Mouse (Mus musculus) myocyte (in vitro differentiated cells): ENCODE results near the gene Fam189a2. TPM values are rescaled to one million over a fixed set of nuclear protein-coding genes. Genes with fewer than 3 reads are reported as not detected.

Source experiments
- H3K27me3 ChIP-seq: one replicate; pipeline ENCODE4 v1.6.1; 2011; ENCODE audit not compliant: control insufficient read depth, insufficient read depth, insufficient read length
- H3K36me3 ChIP-seq: one replicate; pipeline ENCODE4 v1.6.1; 2011; ENCODE audit not compliant: control insufficient read depth, insufficient read depth
- H3K4me2 ChIP-seq: one replicate; pipeline ENCODE4 v1.6.1; 2011; ENCODE audit warnings: low read depth, control low read depth
- H3K4me3 ChIP-seq: one replicate; pipeline ENCODE4 v1.5.1; 2011; ENCODE audit warnings: mild to moderate bottlenecking, control low read depth, moderate library complexity
- H3K79me2 ChIP-seq: one replicate; pipeline ENCODE4 v1.6.1; 2011; ENCODE audit not compliant: control insufficient read depth, insufficient read depth
- H3ac ChIP-seq: one replicate; pipeline ENCODE4 v1.6.1; 2011; ENCODE audit not compliant: control insufficient read depth, insufficient read length
- CEBPB ChIP-seq: IDR thresholded peaks from 2 replicates; pipeline ENCODE4 v1.6.1; 2011; ENCODE audit warnings: mild to moderate bottlenecking, moderate library complexity; ENCODE audit not compliant: poor library complexity, insufficient read depth, severe bottlenecking
- E2F4 ChIP-seq: IDR thresholded peaks from one replicate; pipeline ENCODE4 v1.6.1; 2011; ENCODE audit warnings: mild to moderate bottlenecking, control low read depth, moderate library complexity; ENCODE audit not compliant: insufficient read depth
- MAX ChIP-seq: IDR thresholded peaks from one replicate; pipeline ENCODE4 v1.6.1; 2011; ENCODE audit warnings: low read depth, mild to moderate bottlenecking, control low read depth
- MYOD1 ChIP-seq, 3 experiments: IDR thresholded peaks; one replicate each; pipeline ENCODE4 v1.6.1; 2011; ENCODE audit warnings: control low read depth in 2 of 3, low read depth in 2 of 3, mild to moderate bottlenecking in 2 of 3, moderate library complexity in 1 of 3; ENCODE audit not compliant: insufficient read length in 2 of 3, control insufficient read depth in 1 of 3
- MYOG ChIP-seq, 3 experiments: IDR thresholded peaks; one replicate each; pipeline ENCODE4 v1.6.1; 2011; ENCODE audit warnings: control low read depth in 2 of 3, low read depth in 2 of 3, mild to moderate bottlenecking in 2 of 3; ENCODE audit not compliant: insufficient read length in 2 of 3, control insufficient read depth in 1 of 3, insufficient read depth in 1 of 3
- POLR2A ChIP-seq: IDR thresholded peaks from one replicate; pipeline ENCODE4 v1.6.1; 2011; ENCODE audit warnings: low read depth, mild to moderate bottlenecking, control low read depth, moderate library complexity; ENCODE audit not compliant: insufficient read length
- POLR2AphosphoS2 ChIP-seq: IDR thresholded peaks from one replicate; pipeline ENCODE4 v1.6.1; 2011; ENCODE audit warnings: low read depth, control low read depth; ENCODE audit not compliant: insufficient read length
- REST ChIP-seq: IDR thresholded peaks from one replicate; pipeline ENCODE4 v1.6.1; 2011; ENCODE audit warnings: mild to moderate bottlenecking, control low read depth, moderate library complexity; ENCODE audit not compliant: insufficient read depth, insufficient read length
- SRF ChIP-seq: IDR thresholded peaks from one replicate; pipeline ENCODE4 v1.6.1; 2011; ENCODE audit warnings: low read depth; ENCODE audit not compliant: control insufficient read depth, insufficient read length
- TCF12 ChIP-seq: IDR thresholded peaks from one replicate; pipeline ENCODE4 v1.6.1; 2011; ENCODE audit warnings: mild to moderate bottlenecking, control low read depth; ENCODE audit not compliant: poor library complexity, insufficient read depth, severe bottlenecking
- TCF3 ChIP-seq: IDR thresholded peaks from one replicate; pipeline ENCODE4 v1.6.1; 2011; ENCODE audit warnings: low read depth, control low read depth; ENCODE audit not compliant: insufficient read length
- USF1 ChIP-seq: IDR thresholded peaks from one replicate; pipeline ENCODE4 v1.6.1; 2011; ENCODE audit warnings: low read depth, mild to moderate bottlenecking, control low read depth, moderate library complexity
- polyA plus RNA-seq: library from polyadenylated mRNA; unstranded; fragments of >200 nt; fragmentation: generic; extraction: Trizol; gene quantifications from one replicate; pipeline ENCODE4 v1.2.1, GENCODE M21; 2012; ENCODE audit warnings: missing spikeins

Gene Fam189a2
- polyA plus RNA-seq, 1 experiment, result 1.9 TPM

DNA sequence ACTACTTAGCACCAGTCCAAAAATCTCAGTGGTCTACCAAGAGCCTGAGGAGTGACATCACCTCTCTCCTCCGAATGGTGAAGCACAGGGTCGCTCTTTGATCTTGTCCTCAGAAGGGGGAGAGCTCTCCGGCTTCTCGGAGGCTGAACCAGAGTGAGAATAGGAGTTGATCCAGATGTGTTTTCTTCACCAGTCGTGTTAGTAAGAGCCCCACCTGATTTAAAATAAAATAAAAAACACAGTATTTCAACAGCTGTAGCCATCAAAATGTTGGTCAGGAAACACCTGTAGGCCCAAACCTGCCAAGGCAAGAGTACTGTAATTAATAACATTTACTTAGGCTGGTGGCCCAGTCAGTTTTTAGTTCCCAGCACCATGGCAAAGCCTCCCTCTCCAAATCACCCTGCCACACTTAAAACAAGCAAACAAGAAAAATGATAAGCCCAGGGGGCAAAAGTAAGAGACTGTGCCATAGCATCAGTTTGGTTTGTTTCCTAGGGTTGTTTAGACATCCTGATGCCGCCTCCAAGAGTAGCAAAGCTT lies 52.8 kb downstream of the Fam189a2 start:
- H3ac ChIP-seq, result no peak overlapping the region
- no peak overlapping the region for H3K4me2 ChIP-seq
- H3K27me3 ChIP-seq, result no peaks in the 10 kb centered on the region
- H3K79me2 ChIP-seq, result no peaks in the 10 kb centered on the region
- no peak for TF ChIP-seq MYOD1 (IDR thresholded peaks at IDR 0.05; ENCODE audit: control insufficient read depth in 1 of 3, insufficient read length in 2 of 3, low read depth in 2 of 3)
- TF ChIP-seq SRF, result no peak
- no peak for TF ChIP-seq POLR2A
- no peak for TF ChIP-seq USF1
- TF ChIP-seq POLR2AphosphoS2, result no peak
- TF ChIP-seq CEBPB, result no peak
- no peak for TF ChIP-seq MAX
- TF ChIP-seq MYOG (IDR thresholded peaks at IDR 0.05; ENCODE audit: control insufficient read depth in 1 of 3, insufficient read depth in 1 of 3, insufficient read length in 2 of 3, low read depth in 2 of 3), result no peak
- TF ChIP-seq E2F4, result no peak
- TF ChIP-seq TCF3, result no peak
- no peak for TF ChIP-seq TCF12
- no peak overlapping the region for H3K4me3 ChIP-seq
- H3K36me3 ChIP-seq, result no peaks in the 10 kb centered on the region

DNA sequence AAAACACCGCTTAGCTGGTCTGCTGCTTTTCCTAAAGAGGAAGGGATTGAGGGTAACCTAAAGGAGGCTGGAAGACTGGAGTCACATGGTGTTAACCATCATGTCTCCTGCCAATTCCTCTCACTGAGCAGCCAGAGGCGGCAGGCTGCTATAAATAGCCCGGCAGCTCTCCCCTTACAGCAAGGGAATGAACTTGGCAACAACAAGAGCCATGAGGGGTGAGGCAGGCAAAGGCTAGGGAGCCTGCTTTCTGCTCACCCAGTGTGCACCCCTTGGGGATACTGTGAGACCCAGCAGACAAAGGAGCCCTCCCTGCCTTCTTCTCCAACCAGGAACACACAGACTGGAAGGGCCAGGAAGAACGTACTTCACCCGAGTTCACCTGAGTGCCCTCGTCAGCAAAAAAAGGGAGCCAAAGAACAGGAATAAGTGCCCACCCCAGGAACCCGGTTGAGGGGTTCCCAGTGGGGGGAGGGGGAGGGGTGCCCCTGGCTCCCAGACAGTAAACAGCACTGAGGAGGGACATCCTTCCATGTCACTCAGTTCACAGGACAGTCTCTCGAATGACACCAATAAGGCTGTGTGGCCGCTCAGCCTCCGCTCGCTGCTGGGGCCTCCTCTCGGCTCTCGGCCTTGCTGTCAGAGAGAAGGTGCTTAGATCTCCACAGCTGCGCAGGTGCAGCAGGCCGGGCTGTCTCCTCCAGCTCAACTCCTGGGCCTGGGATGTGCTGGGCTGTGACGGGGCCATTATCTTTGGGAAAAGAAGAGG lies 57.8 kb downstream of the Fam189a2 start:
- H3K4me2 ChIP-seq, result peak overlapping the region; percentile 8
- H3K36me3 ChIP-seq, result no peaks in the 10 kb centered on the region
- no peaks in the 10 kb centered on the region for H3K79me2 ChIP-seq
- no peak overlapping the region for H3K4me3 ChIP-seq
- H3ac ChIP-seq, result no peak overlapping the region
- no peaks in the 10 kb centered on the region for H3K27me3 ChIP-seq
- TF ChIP-seq POLR2A, result no peak
- TF ChIP-seq USF1, result peak; percentile 70

DNA sequence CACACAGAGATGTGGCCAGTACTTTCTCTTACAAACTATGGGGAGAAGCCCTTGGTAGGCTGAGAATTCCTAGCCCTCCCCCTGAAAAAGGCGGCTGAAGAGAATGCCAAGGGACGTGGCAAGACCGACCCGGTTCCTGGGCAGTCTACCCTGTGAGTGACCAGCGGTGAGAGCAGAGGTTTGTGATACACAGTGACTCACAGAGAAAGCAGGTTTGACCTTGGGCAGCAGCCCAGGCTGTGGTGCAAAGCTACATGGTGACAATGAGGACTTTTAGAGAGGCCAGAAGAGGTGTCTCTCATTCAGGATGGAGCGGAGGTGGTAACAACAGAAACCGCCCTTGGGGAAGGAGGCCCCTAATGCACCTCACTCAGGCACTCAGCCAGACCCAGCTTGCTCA lies 59.4 kb downstream of the Fam189a2 start:
- no peak overlapping the region for H3K4me3 ChIP-seq
- no peaks in the 10 kb centered on the region for H3K36me3 ChIP-seq
- H3K79me2 ChIP-seq, result no peaks in the 10 kb centered on the region
- H3ac ChIP-seq, result no peak overlapping the region
- no peak overlapping the region for H3K4me2 ChIP-seq
- no peak for TF ChIP-seq USF1
- TF ChIP-seq REST, result no peak
- no peak for TF ChIP-seq SRF
- no peak for TF ChIP-seq MYOG (IDR thresholded peaks at IDR 0.05; ENCODE audit: control insufficient read depth in 1 of 3, insufficient read depth in 1 of 3, insufficient read length in 2 of 3, low read depth in 2 of 3)
- TF ChIP-seq CEBPB, result no peak
- TF ChIP-seq POLR2AphosphoS2, result no peak
- no peak for TF ChIP-seq TCF3
- no peak for TF ChIP-seq TCF12
- no peaks in the 10 kb centered on the region for H3K27me3 ChIP-seq

DNA sequence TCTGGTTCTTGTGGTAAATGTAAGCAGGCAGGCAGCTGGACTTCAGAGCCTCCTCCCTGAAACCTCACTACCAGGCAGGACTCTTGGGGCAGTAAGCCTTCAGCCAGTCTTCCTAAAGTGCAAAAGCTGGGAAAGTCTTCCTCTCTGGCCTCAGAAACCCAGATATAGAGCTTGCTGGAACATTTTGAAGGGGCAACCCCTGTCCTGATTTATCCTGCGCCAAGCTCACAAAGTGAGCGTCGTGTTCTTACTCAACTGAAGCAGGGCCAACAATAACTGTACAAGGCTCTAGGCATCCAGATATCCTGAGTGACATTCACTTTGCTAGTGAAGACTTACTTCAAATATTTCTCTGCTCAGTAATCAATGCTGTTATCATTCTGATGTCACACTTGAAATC lies 60.4 kb downstream of the Fam189a2 start:
- Histone ChIP-seq H3K36me3 (no peaks in the 10 kb centered on the region), H3K79me2 (no peaks in the 10 kb centered on the region), H3K4me3 (no peak overlapping the region), H3K27me3 (no peaks in the 10 kb centered on the region), H3K4me2 (no peak overlapping the region), H3ac (no peak overlapping the region)
- TF ChIP-seq MYOG (IDR thresholded peaks at IDR 0.05; ENCODE audit: control insufficient read depth in 1 of 3, insufficient read depth in 1 of 3, insufficient read length in 2 of 3, low read depth in 2 of 3), result no peak
- TF ChIP-seq POLR2A, result no peak
- no peak for TF ChIP-seq TCF12
- no peak for TF ChIP-seq SRF
- TF ChIP-seq MAX, result no peak
- TF ChIP-seq E2F4, result no peak
- no peak for TF ChIP-seq CEBPB
- TF ChIP-seq MYOD1 (IDR thresholded peaks at IDR 0.05; ENCODE audit: control insufficient read depth in 1 of 3, insufficient read length in 2 of 3, low read depth in 2 of 3), result no peak
- TF ChIP-seq POLR2AphosphoS2, result no peak
- no peak for TF ChIP-seq TCF3
- no peak for TF ChIP-seq USF1

DNA sequence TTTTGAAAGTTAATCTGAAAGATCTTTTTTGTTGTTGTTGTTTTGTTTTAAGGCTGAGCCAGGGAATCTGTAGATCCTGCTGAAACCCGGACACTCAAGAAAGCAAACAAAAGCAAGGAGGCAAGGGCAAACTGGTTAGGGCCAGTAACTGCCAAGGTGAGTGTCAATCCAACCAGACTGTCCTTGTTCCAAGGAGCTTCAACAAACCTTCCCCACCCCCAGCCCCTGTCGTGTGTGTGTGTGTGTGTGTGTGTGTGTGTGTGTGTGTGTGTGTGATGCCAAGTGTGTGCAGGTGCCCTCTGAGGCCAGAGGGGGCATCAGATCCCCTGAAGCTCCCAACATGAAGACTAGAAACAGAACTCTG lies 62.0 kb downstream of the Fam189a2 start:
- Histone ChIP-seq H3K27me3 (no peaks in the 10 kb centered on the region), H3ac (no peak overlapping the region), H3K36me3 (no peaks in the 10 kb centered on the region), H3K79me2 (no peaks in the 10 kb centered on the region), H3K4me2 (no peak overlapping the region), H3K4me3 (no peak overlapping the region)
- TF ChIP-seq MYOD1 (IDR thresholded peaks at IDR 0.05; ENCODE audit: control insufficient read depth in 1 of 3, insufficient read length in 2 of 3, low read depth in 2 of 3) (no peak), MAX (no peak), MYOG (IDR thresholded peaks at IDR 0.05; ENCODE audit: control insufficient read depth in 1 of 3, insufficient read depth in 1 of 3, insufficient read length in 2 of 3, low read depth in 2 of 3) (no peak), SRF (no peak), TCF12 (no peak), USF1 (no peak), E2F4 (no peak), POLR2A (no peak), CEBPB (no peak), POLR2AphosphoS2 (no peak), TCF3 (no peak), REST (no peak)
